Mouse (Mus musculus) erythroblast, embryonic 14.5 days (primary cell): ENCODE results near the gene Robo1. TPM values are rescaled to one million over a fixed set of nuclear protein-coding genes. Genes with fewer than 3 reads are reported as not detected.

Source experiments
- H3K27me3 ChIP-seq: 2 replicates; pipeline ENCODE4 v1.6.1; 2012; ENCODE audit warnings: inconsistent platforms; ENCODE audit not compliant: control insufficient read depth
- H3K36me3 ChIP-seq: 2 replicates; pipeline ENCODE4 v1.6.1; 2012; ENCODE audit warnings: mild to moderate bottlenecking, inconsistent platforms; ENCODE audit not compliant: control insufficient read depth
- H3K4me1 ChIP-seq: 2 replicates; pipeline ENCODE4 v1.6.1; 2012; ENCODE audit warnings: inconsistent platforms; ENCODE audit not compliant: control insufficient read depth
- H3K4me3 ChIP-seq: replicated peaks from 2 replicates; pipeline ENCODE3; 2012; ENCODE audit warnings: moderate library complexity, mild to moderate bottlenecking, inconsistent platforms
- H3K9me3 ChIP-seq: 2 replicates; pipeline ENCODE4 v1.6.1; 2012; ENCODE audit warnings: low read length, inconsistent platforms, mixed read lengths; ENCODE audit not compliant: control insufficient read depth
- GATA1 ChIP-seq: IDR thresholded peaks from 2 replicates; pipeline ENCODE4 v1.6.1; 2012; ENCODE audit warnings: low read length, inconsistent platforms, mixed read lengths
- TAL1 ChIP-seq: IDR thresholded peaks from 3 replicates; pipeline ENCODE4 v1.6.1; 2012; ENCODE audit warnings: low read length, inconsistent platforms, mixed read lengths
- polyA plus RNA-seq: library from polyadenylated mRNA; stranded (reverse); fragments of >175 nt; gene quantifications from 2 replicates; pipeline ENCODE4 v1.2.3, GENCODE M21; 2012

Robo1 gene
- polyA plus RNA-seq, 1 experiment = not detected

DNA sequence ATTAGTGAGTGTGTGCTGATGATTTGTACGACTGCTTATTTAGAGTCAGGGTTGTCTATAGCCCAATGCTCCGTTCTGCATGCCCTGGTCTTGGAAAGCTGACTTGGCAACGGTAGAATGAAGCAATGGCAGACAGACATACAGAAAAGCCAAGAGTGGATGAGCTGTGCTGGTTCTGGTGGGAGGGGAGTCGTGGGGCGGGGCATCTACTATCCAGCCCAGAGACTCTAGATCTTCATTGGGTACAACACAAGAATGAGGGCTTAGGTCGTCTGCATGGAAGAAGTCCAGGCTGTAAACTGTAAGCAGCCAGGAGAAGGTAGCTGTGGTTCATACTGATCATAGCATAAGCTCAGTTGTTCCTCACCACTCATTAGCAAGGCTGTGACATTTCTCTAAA, 492.7 kb downstream of the Robo1 start:
- Histone ChIP-seq H3K36me3 (no peaks in the 10 kb centered on the region), H3K4me1 (no peaks in the 10 kb centered on the region), H3K27me3 (no peaks in the 10 kb centered on the region), H3K4me3 (no peak overlapping the region), H3K9me3 (peaks cover 14% of the 10 kb centered on the region; the same call in 1 of the 2 replicates)
- TF ChIP-seq GATA1 (no peak), TAL1 (no peak)

- Histone ChIP-seq H3K27me3 (no peaks in the 10 kb centered on the region), H3K4me1 (no peaks in the 10 kb centered on the region), H3K4me3 (no peak overlapping the region), H3K9me3 (peaks cover 2% of the 10 kb centered on the region), H3K36me3 (no peaks in the 10 kb centered on the region)
- TF ChIP-seq GATA1 = no peak
- no peak for TF ChIP-seq TAL1
Observed at GRCm38 (mm10) chr16:72808351-72808750, 500.2 kb downstream of the Robo1 start.

DNA sequence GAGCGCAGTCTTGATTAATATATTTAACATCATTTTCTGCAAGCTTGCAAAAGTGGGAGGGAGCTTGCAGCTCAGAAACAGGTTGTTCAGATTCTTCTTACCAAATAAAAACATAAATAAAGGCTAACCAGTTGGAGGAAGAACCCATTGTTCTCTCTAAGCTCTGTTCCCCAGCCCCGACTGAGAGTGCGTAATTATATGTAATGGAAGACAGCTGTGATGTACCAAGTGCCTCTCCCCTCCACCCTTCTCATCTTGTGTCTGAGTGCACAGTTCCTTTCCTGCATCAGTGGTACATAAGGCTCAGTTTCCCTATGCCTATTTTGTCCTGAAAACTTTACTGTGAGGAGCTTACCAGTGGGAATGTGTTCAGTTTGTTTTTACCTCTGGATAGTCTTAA, 502.8 kb downstream of the Robo1 start:
- H3K27me3 ChIP-seq = no peaks in the 10 kb centered on the region
- no peak for TF ChIP-seq GATA1
- TF ChIP-seq TAL1 = no peak
- peaks cover 10% of the 10 kb centered on the region for H3K9me3 ChIP-seq
- no peak overlapping the region for H3K4me3 ChIP-seq
- H3K36me3 ChIP-seq = no peaks in the 10 kb centered on the region
- H3K4me1 ChIP-seq = no peaks in the 10 kb centered on the region

DNA sequence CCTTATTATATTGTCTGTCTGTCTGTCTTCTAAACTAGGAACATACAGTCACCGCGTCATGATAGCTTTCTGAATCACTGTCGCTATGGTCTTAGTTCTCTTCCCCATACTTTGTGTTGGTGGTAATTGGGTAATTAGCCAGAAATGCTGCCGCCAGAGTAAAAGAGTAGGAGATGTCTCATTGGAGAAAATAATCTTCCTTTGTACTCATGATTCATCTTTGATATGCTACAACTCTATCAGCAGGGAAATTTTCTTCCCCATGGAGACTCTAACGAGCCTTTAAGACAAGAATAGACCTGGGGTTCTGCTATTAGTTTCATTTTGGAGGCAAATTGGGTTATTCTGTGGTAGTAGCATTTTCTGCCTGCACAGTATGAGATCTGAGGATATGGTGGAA, 503.4 kb downstream of the Robo1 start:
- Histone ChIP-seq H3K9me3 (peaks cover 12% of the 10 kb centered on the region), H3K4me3 (no peak overlapping the region), H3K27me3 (no peaks in the 10 kb centered on the region), H3K4me1 (no peaks in the 10 kb centered on the region), H3K36me3 (no peaks in the 10 kb centered on the region)
- TF ChIP-seq TAL1 (no peak), GATA1 (no peak)

DNA sequence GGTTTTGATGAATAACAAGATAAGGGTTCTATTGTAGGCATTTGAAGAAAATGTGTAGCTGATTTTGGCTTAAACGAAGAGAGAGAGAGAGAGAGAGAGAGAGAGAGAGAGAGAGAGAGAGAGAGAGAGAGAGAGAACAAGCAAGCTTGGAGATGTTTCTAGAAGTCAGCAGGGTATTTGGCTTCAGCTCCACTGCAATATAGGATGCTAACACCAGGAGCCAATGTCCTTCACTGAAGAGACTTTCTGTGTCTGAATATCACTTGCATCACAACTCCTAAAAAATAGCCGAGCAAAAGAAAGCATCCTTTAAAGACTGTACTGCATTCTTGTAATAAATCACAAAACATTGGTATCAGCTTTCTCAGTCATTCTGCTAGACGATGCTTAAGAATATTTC, 503.8 kb downstream of the Robo1 start:
- Histone ChIP-seq H3K9me3 (peaks cover 14% of the 10 kb centered on the region), H3K4me1 (no peaks in the 10 kb centered on the region), H3K4me3 (no peak overlapping the region), H3K36me3 (no peaks in the 10 kb centered on the region), H3K27me3 (no peaks in the 10 kb centered on the region)
- no peak for TF ChIP-seq GATA1
- TF ChIP-seq TAL1 = no peak

- H3K36me3 ChIP-seq = no peaks in the 10 kb centered on the region
- H3K27me3 ChIP-seq = no peaks in the 10 kb centered on the region
- peaks cover 2% of the 10 kb centered on the region for H3K9me3 ChIP-seq
- TF ChIP-seq GATA1 (no peak), TAL1 (no peak)
- no peak overlapping the region for H3K4me3 ChIP-seq
- H3K4me1 ChIP-seq = no peaks in the 10 kb centered on the region
Observed at GRCm38 (mm10) chr16:72828381-72828780, 520.3 kb downstream of the Robo1 start.

DNA sequence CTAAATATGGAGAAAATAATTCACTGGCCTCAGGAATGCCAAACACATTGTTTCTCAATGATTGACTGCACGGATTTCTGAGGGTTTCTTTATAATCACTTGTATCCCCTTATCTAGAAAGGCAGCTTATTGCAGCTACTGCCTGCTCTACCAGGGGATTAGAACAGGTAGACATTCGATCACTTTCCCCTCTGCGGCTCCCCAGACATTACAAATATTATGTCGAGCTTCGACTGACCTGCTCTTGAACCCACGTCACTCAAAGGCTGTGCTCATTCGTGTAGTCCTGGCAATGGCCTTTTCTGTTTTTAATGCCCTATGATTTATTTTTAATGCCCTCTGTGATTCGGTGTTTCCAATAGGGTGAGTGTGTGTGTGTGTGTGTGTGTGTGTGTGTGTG, 521.4 kb downstream of the Robo1 start:
- Histone ChIP-seq H3K36me3 (no peaks in the 10 kb centered on the region), H3K4me3 (no peak overlapping the region), H3K4me1 (no peaks in the 10 kb centered on the region), H3K9me3 (peaks cover 2% of the 10 kb centered on the region), H3K27me3 (no peaks in the 10 kb centered on the region)
- TF ChIP-seq GATA1 = no peak
- TF ChIP-seq TAL1 = no peak

DNA sequence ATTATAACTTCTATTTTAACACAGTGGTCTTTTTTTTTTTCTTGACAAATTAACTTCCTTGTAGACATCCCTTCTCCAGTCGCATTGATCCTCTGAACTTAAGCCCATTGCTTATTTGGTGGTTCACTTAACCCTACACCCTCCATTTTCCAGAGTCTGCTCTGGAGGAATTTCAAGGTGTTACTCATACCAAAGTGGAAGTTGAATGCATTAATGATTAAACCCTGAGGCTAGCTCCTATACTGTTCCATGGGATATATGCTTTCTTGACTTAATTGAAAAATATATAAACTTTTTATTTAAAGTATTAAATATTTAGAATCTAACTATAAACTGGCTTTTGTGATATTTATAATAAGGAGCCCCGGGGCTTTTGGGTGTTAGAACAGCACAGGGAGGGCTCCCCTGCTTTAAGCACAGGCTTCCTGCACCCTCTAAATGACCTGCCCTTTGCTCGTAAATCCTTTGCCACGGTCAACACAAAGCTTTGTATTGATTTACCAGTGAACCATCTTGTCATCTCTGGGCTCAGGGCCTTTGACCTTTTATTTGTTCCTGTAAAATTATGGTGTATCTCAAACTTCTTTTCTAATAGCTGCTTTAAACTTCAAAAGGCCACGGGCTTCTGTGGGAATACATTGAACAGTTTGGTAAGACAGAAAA, 522.4 kb downstream of the Robo1 start:
- Histone ChIP-seq H3K9me3 (no peaks in the 10 kb centered on the region; the same call in none of the 2 replicates), H3K36me3 (no peaks in the 10 kb centered on the region), H3K4me1 (no peaks in the 10 kb centered on the region), H3K4me3 (no peak overlapping the region), H3K27me3 (no peaks in the 10 kb centered on the region)
- TF ChIP-seq GATA1 = no peak

GRCm38 (mm10) chr16:72834266-72834665, 526.2 kb downstream of the Robo1 start:
- Histone ChIP-seq H3K27me3 (no peaks in the 10 kb centered on the region), H3K4me3 (no peak overlapping the region), H3K9me3 (no peaks in the 10 kb centered on the region), H3K4me1 (no peaks in the 10 kb centered on the region), H3K36me3 (no peaks in the 10 kb centered on the region)
- TF ChIP-seq TAL1 = no peak

- no peaks in the 10 kb centered on the region for H3K36me3 ChIP-seq
Observed at GRCm38 (mm10) chr16:72839031-72839430, 530.9 kb downstream of the Robo1 start.

More at GRCm38 (mm10) chr16:72839031-72839430, 530.9 kb downstream of the Robo1 start:
- Histone ChIP-seq H3K4me1 (no peaks in the 10 kb centered on the region), H3K27me3 (no peaks in the 10 kb centered on the region), H3K4me3 (no peak overlapping the region), H3K9me3 (peaks cover 4% of the 10 kb centered on the region; the same call in 1 of the 2 replicates)
- TF ChIP-seq GATA1 (no peak), TAL1 (no peak)
